Mouse (Mus musculus) embryonic facial prominence, embryonic 11.5 days (tissue): Measurements from ENCODE around the gene Trak2. TPM values are rescaled to one million over a fixed set of nuclear protein-coding genes. Genes with fewer than 3 reads are reported as not detected.

Experiments used
- ATAC-seq: fragments of 200-750 bp; cut with Nextera tagmentation; replicated peaks from 2 replicates; pipeline ENCODE4 v1.8.0; 2017; ENCODE audit warnings: low read depth; ENCODE audit not compliant: insufficient number of reproducible peaks, low FRiP score, low TSS enrichment
- DNase-seq: peaks from one replicate; pipeline ENCODE4 v3.0.0-alpha.2; 2015; ENCODE audit warnings: low spot score
- H3K27ac ChIP-seq: fragments of 300-500 bp; sonication (generic); replicated peaks from 2 replicates; pipeline ENCODE4 v1.5.1; 2014; ENCODE audit warnings: mild to moderate bottlenecking, low read depth, low read length, control low read depth
- H3K27me3 ChIP-seq: fragments of 300-500 bp; sonication (generic); 2 replicates; pipeline ENCODE4 v1.6.1; 2014; ENCODE audit warnings: mild to moderate bottlenecking, low read length, moderate library complexity, mixed read lengths; ENCODE audit not compliant: control insufficient read depth, insufficient read depth
- H3K36me3 ChIP-seq: fragments of 300-500 bp; sonication (generic); replicated peaks from 2 replicates; pipeline ENCODE4 v1.6.1; 2014; ENCODE audit warnings: low read depth, mild to moderate bottlenecking, low read length, moderate library complexity, mixed read lengths; ENCODE audit not compliant: control insufficient read depth, insufficient read depth
- H3K4me1 ChIP-seq: fragments of 300-500 bp; sonication (generic); 2 replicates; pipeline ENCODE4 v1.6.1; 2014; ENCODE audit warnings: low read length, mixed read lengths; ENCODE audit not compliant: control insufficient read depth, insufficient read depth
- H3K4me2 ChIP-seq: fragments of 300-500 bp; sonication (generic); 2 replicates; pipeline ENCODE4 v1.6.1; 2014; ENCODE audit warnings: low read depth, mild to moderate bottlenecking, control low read depth, low read length, moderate library complexity
- H3K4me3 ChIP-seq: fragments of 300-500 bp; sonication (generic); 2 replicates; pipeline ENCODE4 v1.5.1; 2014; ENCODE audit warnings: low read depth, low read length, control low read depth
- H3K9ac ChIP-seq: fragments of 300-500 bp; sonication (generic); replicated peaks from 2 replicates; pipeline ENCODE4 v1.6.1; 2014; ENCODE audit warnings: mild to moderate bottlenecking, control low read depth, low read length
- H3K9me3 ChIP-seq: fragments of 300-500 bp; sonication (generic); replicated peaks from 2 replicates; pipeline ENCODE4 v1.6.1; 2016; ENCODE audit warnings: mild to moderate bottlenecking, low read length, inconsistent platforms, mixed read lengths; ENCODE audit not compliant: control insufficient read depth
- WGBS: fragments of 180-500 bp; shearing (Covaris S2); extraction: QIAGEN DNeasy Blood & Tissue Kit; methylation state at CpG from one replicate; pipeline ENCODE4 v1.1.7; 2014; 5-methylcytosine and 5-hydroxymethylcytosine counted together
- polyA plus RNA-seq: library from polyadenylated mRNA; unstranded; fragments of >200 nt; fragmentation: Nextera tagmentation; extraction: Ambion mirVana; gene quantifications from 2 replicates; pipeline ENCODE4 v1.2.1, GENCODE M21; 2014

Trak2 gene
- polyA plus RNA-seq, 1 experiment from 2014 or later, result 10.5 TPM

- ATAC-seq, result peak; percentile 21; the same call in 1 of the 2 replicates
- peak overlapping the region; percentile 88 for H3K9ac ChIP-seq
- H3K36me3 ChIP-seq, result no peaks in the 10 kb centered on the region
- no peak for DNase-seq
- no peaks in the 10 kb centered on the region for H3K9me3 ChIP-seq
- under 1% methylated on average over 28 of the region's 28 CpGs for WGBS
- no peak overlapping the region for H3K27ac ChIP-seq
- no peaks in the 10 kb centered on the region for H3K4me1 ChIP-seq
- H3K27me3 ChIP-seq, result no peaks in the 10 kb centered on the region
- peak overlapping the region; percentile 52 for H3K4me2 ChIP-seq
- peak overlapping the region; percentile 92 for H3K4me3 ChIP-seq
Observed at GRCm38 (mm10) chr1:58972851-58973365, 322 bp downstream of the Trak2 start.

GRCm38 (mm10) chr1:58971097-58971496 is 2.1 kb downstream of the Trak2 start:
- H3K27me3 ChIP-seq, result no peaks in the 10 kb centered on the region
- H3K4me2 ChIP-seq, result no peak overlapping the region; the same call in 1 of the 2 replicates
- H3K9ac ChIP-seq, result no peak overlapping the region
- WGBS, result 83% methylated on average over 6 of the region's 6 CpGs
- no peaks in the 10 kb centered on the region for H3K36me3 ChIP-seq
- DNase-seq, result no peak
- ATAC-seq, result no peak
- no peaks in the 10 kb centered on the region for H3K4me1 ChIP-seq
- no peaks in the 10 kb centered on the region for H3K9me3 ChIP-seq
- H3K4me3 ChIP-seq, result no peak overlapping the region
- H3K27ac ChIP-seq, result no peak overlapping the region

GRCm38 (mm10) chr1:58970054-58970453 is 3.2 kb downstream of the Trak2 start:
- Histone ChIP-seq H3K27ac (no peak overlapping the region), H3K4me2 (no peak overlapping the region), H3K9me3 (no peaks in the 10 kb centered on the region), H3K27me3 (no peaks in the 10 kb centered on the region), H3K9ac (no peak overlapping the region), H3K4me3 (no peak overlapping the region), H3K36me3 (no peaks in the 10 kb centered on the region), H3K4me1 (no peaks in the 10 kb centered on the region)
- 50% methylated on average over 5 of the region's 5 CpGs for WGBS
- ATAC-seq (no peak), DNase-seq (no peak)

GRCm38 (mm10) chr1:58967534-58967933 is 5.7 kb downstream of the Trak2 start:
- ATAC-seq, result no peak
- no peak overlapping the region for H3K4me3 ChIP-seq
- no peak overlapping the region for H3K27ac ChIP-seq
- H3K36me3 ChIP-seq, result no peaks in the 10 kb centered on the region
- no peaks in the 10 kb centered on the region for H3K4me1 ChIP-seq
- DNase-seq, result no peak
- H3K9me3 ChIP-seq, result no peaks in the 10 kb centered on the region
- H3K4me2 ChIP-seq, result no peak overlapping the region
- 39% methylated on average over 4 of the region's 4 CpGs for WGBS
- no peak overlapping the region for H3K9ac ChIP-seq
- no peaks in the 10 kb centered on the region for H3K27me3 ChIP-seq

- H3K9me3 ChIP-seq, result no peaks in the 10 kb centered on the region
- H3K4me3 ChIP-seq, result no peak overlapping the region
- H3K36me3 ChIP-seq, result no peaks in the 10 kb centered on the region
- DNase-seq (no peak), ATAC-seq (no peak)
- H3K4me2 ChIP-seq, result no peak overlapping the region
- no peaks in the 10 kb centered on the region for H3K4me1 ChIP-seq
- no peaks in the 10 kb centered on the region for H3K27me3 ChIP-seq
- H3K27ac ChIP-seq, result no peak overlapping the region
- H3K9ac ChIP-seq, result no peak overlapping the region
Observed at GRCm38 (mm10) chr1:58962865-58963264, 10.4 kb downstream of the Trak2 start.

GRCm38 (mm10) chr1:58962418-58962817 is 10.8 kb downstream of the Trak2 start:
- Histone ChIP-seq H3K4me2 (no peak overlapping the region), H3K27ac (no peak overlapping the region), H3K36me3 (no peaks in the 10 kb centered on the region), H3K27me3 (no peaks in the 10 kb centered on the region), H3K4me1 (no peaks in the 10 kb centered on the region), H3K4me3 (no peak overlapping the region), H3K9me3 (no peaks in the 10 kb centered on the region), H3K9ac (no peak overlapping the region)
- no peak for DNase-seq
- 84% methylated on average over 5 of the region's 5 CpGs for WGBS
- no peak for ATAC-seq

GRCm38 (mm10) chr1:58961152-58961893 is 11.9 kb downstream of the Trak2 start:
- 28% methylated on average over 12 of the region's 12 CpGs for WGBS

GRCm38 (mm10) chr1:58959682-58960081 is 13.5 kb downstream of the Trak2 start:
- H3K36me3 ChIP-seq, result no peaks in the 10 kb centered on the region
- ATAC-seq, result no peak

More at GRCm38 (mm10) chr1:58961152-58961893, 11.9 kb downstream of the Trak2 start:
- no peaks in the 10 kb centered on the region for H3K27me3 ChIP-seq
- no peak overlapping the region for H3K4me2 ChIP-seq
- H3K36me3 ChIP-seq, result no peaks in the 10 kb centered on the region
- H3K9ac ChIP-seq, result no peak overlapping the region
- DNase-seq (peak; percentile 63), ATAC-seq (no peak)
- no peak overlapping the region for H3K27ac ChIP-seq
- no peaks in the 10 kb centered on the region for H3K4me1 ChIP-seq
- H3K9me3 ChIP-seq, result no peaks in the 10 kb centered on the region
- no peak overlapping the region for H3K4me3 ChIP-seq

More at GRCm38 (mm10) chr1:58959682-58960081, 13.5 kb downstream of the Trak2 start:
- no peaks in the 10 kb centered on the region for H3K4me1 ChIP-seq
- 72% methylated on average over 2 of the region's 2 CpGs for WGBS
- H3K27me3 ChIP-seq, result no peaks in the 10 kb centered on the region
- no peak for DNase-seq
- H3K9me3 ChIP-seq, result no peaks in the 10 kb centered on the region
- no peak overlapping the region for H3K9ac ChIP-seq
- H3K4me2 ChIP-seq, result no peak overlapping the region
- no peak overlapping the region for H3K4me3 ChIP-seq
- H3K27ac ChIP-seq, result no peak overlapping the region
